Mouse (Mus musculus): Measurements from ENCODE around the gene Pparg. TPM values are rescaled to one million over a fixed set of nuclear protein-coding genes. Genes with fewer than 3 reads are reported as not detected.

Pparg gene
- polyA plus RNA-seq (2015; fragmentation: Nextera tagmentation; extraction: Ambion mirVana) = 6.3 and 6.4 TPM in 2 replicates

DNA sequence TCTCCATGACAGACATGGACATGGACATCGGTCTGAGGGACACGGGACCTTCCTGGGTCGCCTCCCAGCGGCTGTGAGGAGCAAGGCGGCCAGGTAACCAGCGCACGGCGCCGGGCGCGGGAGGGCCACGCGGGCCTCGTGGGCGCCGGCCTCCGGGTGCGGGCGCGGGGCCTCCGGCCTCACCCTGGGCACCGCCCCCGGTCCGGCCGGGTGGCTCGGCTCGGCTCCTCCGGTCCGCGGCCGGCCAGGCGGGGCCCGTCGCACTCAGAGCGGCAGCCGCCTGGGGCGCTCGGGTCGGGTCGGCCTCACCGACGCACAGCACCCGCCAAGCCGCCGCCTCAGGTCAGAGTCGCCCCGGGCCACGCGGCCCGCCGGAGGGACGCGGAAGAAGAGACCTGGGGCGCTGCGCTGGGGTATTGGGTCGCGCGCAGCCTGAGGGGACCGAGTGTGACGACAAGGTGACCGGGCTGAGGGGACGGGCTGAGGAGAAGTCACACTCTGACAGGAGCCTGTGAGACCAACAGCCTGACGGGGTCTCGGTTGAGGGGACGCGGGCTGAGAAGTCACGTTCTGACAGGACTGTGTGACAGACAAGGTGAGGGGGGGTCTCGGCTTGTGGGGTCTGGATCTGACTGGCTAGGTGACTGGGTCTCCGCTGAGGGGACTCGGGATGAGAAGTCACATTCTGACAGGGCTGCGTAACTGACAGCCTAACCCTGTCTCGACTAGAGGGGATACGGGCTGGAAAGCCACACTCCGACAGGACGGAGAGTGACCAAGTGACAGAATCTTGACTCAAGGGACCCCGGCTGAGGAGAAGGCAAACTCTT is at the start of gene Pparg:
Gene Pparg, plus strand, starts transcription at position 176 of the 830 bp plus-strand sequence.
- Histone ChIP-seq H3K4me1 (ENCODE audit: insufficient read depth, low read length) (peaks cover 10% of the 10 kb centered on the region), H3K27ac (ENCODE audit: low read length) (no peak within 1 kb of the TSS), H3K4me2 (replicated peaks; ENCODE audit: low read depth, low read length) (peak within 1 kb of the TSS; percentile 99), H3K9me3 (ENCODE audit: low read length) (peaks cover 6% of the 10 kb centered on the region; the same call in 1 of the 2 replicates), H3K27me3 (ENCODE audit: insufficient read depth, low read length) (peaks cover 7% of the 10 kb centered on the region; the same call in 1 of the 2 replicates), H3K9ac (replicated peaks; ENCODE audit: low read length) (peak within 1 kb of the TSS; percentile 79), H3K36me3 (ENCODE audit: insufficient read depth, low read length) (no peaks in the 10 kb centered on the region), H3K4me3 (ENCODE audit: low read length) (peak within 1 kb of the TSS; percentile 70)
- WGBS = under 1% methylated on average over 72 of the region's 76 CpGs
- ATAC-seq (ENCODE audit: low FRiP score, low TSS enrichment) = peak; percentile 89

DNA sequence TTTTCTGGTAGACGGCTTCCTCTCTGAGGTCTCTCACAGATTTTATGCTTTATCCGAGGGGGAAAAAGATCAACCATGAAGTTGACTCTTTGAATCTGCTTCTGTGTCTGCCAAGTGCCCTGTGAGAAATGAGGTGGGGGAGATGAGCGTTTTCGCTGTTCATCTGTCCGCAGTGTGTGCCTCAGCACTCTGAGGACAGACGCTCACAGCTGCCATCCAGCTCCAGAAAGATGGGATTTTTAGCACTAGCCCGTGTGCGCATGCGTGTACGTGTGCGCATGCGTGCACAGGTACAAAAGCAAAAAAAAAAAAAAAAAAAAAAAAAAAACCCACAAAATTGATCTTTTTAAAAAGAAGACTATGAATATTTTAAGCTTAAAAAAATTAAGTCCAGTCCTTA is 48.0 kb upstream of the Pparg start:
- Histone ChIP-seq H3K4me1 (ENCODE audit: insufficient read depth, low read length) (no peaks in the 10 kb centered on the region), H3K9me3 (ENCODE audit: low read length) (no peaks in the 10 kb centered on the region), H3K4me2 (replicated peaks; ENCODE audit: low read depth, low read length) (no peak overlapping the region), H3K4me3 (ENCODE audit: low read length) (no peak overlapping the region), H3K9ac (replicated peaks; ENCODE audit: low read length) (no peak overlapping the region), H3K27me3 (ENCODE audit: insufficient read depth, low read length) (no peaks in the 10 kb centered on the region), H3K27ac (ENCODE audit: low read length) (no peak overlapping the region), H3K36me3 (ENCODE audit: insufficient read depth, low read length) (no peaks in the 10 kb centered on the region)
- no peak for ATAC-seq (ENCODE audit: low FRiP score, low TSS enrichment)
- WGBS = 69% methylated on average over 12 of the region's 12 CpGs

DNA sequence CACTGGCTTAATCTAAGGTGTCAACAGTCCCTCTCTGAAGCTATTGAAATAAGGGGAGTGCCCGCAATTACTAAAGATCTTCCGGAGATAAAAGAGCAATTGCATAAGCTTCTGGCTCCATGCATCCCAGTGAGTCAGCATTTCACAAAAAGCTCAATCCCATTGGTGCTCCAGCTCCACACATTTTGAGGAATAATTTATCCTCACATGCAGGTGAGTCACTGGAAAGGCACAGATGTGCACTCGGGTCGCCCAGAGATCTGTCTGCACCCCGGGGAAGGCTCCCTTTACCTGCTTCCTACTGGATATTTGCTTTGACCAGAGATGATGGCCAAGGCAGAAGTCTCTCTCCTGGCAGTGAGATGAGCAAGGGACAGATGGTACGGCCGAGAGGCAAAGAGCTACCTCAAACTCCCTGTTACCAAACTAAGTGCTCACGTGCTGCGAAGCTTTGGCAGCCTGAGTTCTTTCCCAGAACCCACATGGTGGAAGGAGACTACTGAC is 47.5 kb upstream of the Pparg start:
- Histone ChIP-seq H3K4me2 (replicated peaks; ENCODE audit: low read depth, low read length) (no peak overlapping the region), H3K9ac (replicated peaks; ENCODE audit: low read length) (no peak overlapping the region), H3K27me3 (ENCODE audit: insufficient read depth, low read length) (no peaks in the 10 kb centered on the region), H3K9me3 (ENCODE audit: low read length) (no peaks in the 10 kb centered on the region), H3K4me3 (ENCODE audit: low read length) (no peak overlapping the region), H3K27ac (ENCODE audit: low read length) (no peak overlapping the region), H3K36me3 (ENCODE audit: insufficient read depth, low read length) (no peaks in the 10 kb centered on the region), H3K4me1 (ENCODE audit: insufficient read depth, low read length) (no peaks in the 10 kb centered on the region)
- no peak for ATAC-seq (ENCODE audit: low FRiP score, low TSS enrichment)
- WGBS = 51% methylated on average over 9 of the region's 9 CpGs

DNA sequence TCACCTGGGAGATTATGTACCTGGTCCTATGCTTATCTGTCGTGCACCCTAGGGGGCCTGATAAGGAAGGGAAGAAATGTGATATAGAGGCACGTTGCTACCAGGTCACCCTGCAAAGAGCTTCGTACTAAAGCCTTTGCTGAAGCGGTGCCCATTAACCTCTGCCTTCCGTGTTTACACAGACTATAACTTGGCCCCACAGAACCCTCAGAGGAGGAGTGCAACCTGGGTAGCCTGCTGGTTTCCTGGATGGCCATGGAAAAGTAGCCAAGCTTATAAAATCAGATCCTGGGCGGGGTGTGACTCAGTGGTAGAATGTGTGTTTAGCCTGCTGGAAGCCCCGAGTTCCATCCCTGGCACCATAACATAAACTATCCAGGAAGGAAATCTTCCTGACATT is 46.8 kb upstream of the Pparg start:
- Histone ChIP-seq H3K9me3 (ENCODE audit: low read length) (no peaks in the 10 kb centered on the region), H3K9ac (replicated peaks; ENCODE audit: low read length) (no peak overlapping the region), H3K36me3 (ENCODE audit: insufficient read depth, low read length) (no peaks in the 10 kb centered on the region), H3K4me2 (replicated peaks; ENCODE audit: low read depth, low read length) (no peak overlapping the region), H3K4me3 (ENCODE audit: low read length) (no peak overlapping the region), H3K27ac (ENCODE audit: low read length) (no peak overlapping the region), H3K4me1 (ENCODE audit: insufficient read depth, low read length) (no peaks in the 10 kb centered on the region), H3K27me3 (ENCODE audit: insufficient read depth, low read length) (no peaks in the 10 kb centered on the region)
- 31% methylated on average over 7 of the region's 7 CpGs for WGBS
- ATAC-seq (ENCODE audit: low FRiP score, low TSS enrichment) = no peak

DNA sequence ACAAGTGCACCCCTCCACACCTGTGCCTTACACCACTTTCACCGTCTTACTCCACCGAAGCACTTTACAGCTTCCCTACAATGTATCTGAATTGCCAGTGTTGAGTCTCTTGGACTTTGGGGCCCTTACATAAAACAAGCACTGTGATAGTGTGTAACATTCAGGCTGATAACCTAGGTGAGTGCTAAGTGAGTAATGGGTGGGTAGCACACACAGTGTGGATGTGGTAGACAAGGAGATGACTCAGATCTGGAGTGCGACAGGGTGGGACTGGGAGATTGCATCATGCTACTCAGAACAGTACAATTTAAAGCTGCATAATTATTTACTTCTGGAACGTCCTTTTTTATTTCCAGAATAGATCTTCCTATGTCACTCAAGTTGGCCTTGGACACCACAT is 45.0 kb upstream of the Pparg start:
- Histone ChIP-seq H3K27ac (ENCODE audit: low read length) (no peak overlapping the region), H3K36me3 (ENCODE audit: insufficient read depth, low read length) (no peaks in the 10 kb centered on the region), H3K4me1 (ENCODE audit: insufficient read depth, low read length) (no peaks in the 10 kb centered on the region), H3K9ac (replicated peaks; ENCODE audit: low read length) (no peak overlapping the region), H3K9me3 (ENCODE audit: low read length) (no peaks in the 10 kb centered on the region), H3K4me2 (replicated peaks; ENCODE audit: low read depth, low read length) (no peak overlapping the region), H3K4me3 (ENCODE audit: low read length) (no peak overlapping the region), H3K27me3 (ENCODE audit: insufficient read depth, low read length) (no peaks in the 10 kb centered on the region)
- ATAC-seq (ENCODE audit: low FRiP score, low TSS enrichment) = no peak
- 85% methylated on average over 4 of the region's 4 CpGs for WGBS

DNA sequence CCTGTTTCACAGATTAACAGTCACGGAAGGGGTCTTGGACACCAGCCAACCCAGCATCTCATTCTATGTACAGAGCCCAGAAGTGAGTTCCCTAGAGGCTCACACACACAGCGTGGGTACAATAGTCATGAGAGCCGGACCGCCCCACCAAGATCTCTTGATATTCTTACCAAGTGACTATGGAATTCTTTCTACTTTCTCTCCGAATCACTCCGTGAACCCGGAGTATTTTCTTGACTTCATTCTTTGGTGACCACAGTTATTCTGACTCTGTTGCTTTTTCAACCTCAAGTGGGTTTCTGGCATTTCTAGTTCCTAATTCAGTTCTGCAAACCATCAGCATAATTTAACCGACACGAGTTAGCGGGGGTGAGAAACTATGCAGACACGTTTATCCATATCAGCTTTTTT is 43.9 kb upstream of the Pparg start:
- Histone ChIP-seq H3K4me1 (ENCODE audit: insufficient read depth, low read length) (no peaks in the 10 kb centered on the region), H3K9me3 (ENCODE audit: low read length) (no peaks in the 10 kb centered on the region), H3K27me3 (ENCODE audit: insufficient read depth, low read length) (no peaks in the 10 kb centered on the region), H3K27ac (ENCODE audit: low read length) (no peak overlapping the region), H3K36me3 (ENCODE audit: insufficient read depth, low read length) (no peaks in the 10 kb centered on the region), H3K4me3 (ENCODE audit: low read length) (no peak overlapping the region), H3K9ac (replicated peaks; ENCODE audit: low read length) (no peak overlapping the region), H3K4me2 (replicated peaks; ENCODE audit: low read depth, low read length) (no peak overlapping the region)
- ATAC-seq (ENCODE audit: low FRiP score, low TSS enrichment) = no peak
- 77% methylated on average over 11 of the region's 11 CpGs for WGBS

DNA sequence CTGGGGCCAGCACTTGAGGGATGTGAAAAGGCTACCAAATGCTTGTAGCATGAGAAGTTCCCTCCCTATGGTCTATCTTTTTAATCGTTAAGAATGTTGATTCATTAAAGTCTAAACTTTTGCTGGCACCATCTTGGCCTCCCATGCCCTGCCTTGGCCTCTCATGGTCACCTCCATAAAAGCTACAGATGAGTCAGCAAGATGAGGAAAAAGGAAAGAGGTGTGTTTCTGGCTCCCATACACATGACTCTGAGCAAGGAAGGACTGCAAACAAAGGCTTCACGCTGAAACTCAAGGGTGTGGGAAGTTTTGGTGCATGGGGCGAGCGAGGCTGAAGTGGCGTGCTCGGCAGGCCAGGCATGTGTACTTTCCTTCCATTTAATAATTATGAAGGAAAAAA is 41.9 kb upstream of the Pparg start:
- no peaks in the 10 kb centered on the region for H3K27me3 ChIP-seq (ENCODE audit: insufficient read depth, low read length)
- H3K4me3 ChIP-seq (ENCODE audit: low read length) = no peak overlapping the region
- 90% methylated on average over 6 of the region's 6 CpGs for WGBS
- H3K9ac ChIP-seq (replicated peaks; ENCODE audit: low read length) = no peak overlapping the region
- no peak for ATAC-seq (ENCODE audit: low FRiP score, low TSS enrichment)
- H3K4me1 ChIP-seq (ENCODE audit: insufficient read depth, low read length) = no peaks in the 10 kb centered on the region
- H3K9me3 ChIP-seq (ENCODE audit: low read length) = no peaks in the 10 kb centered on the region
- H3K27ac ChIP-seq (ENCODE audit: low read length) = no peak overlapping the region
- no peaks in the 10 kb centered on the region for H3K36me3 ChIP-seq (ENCODE audit: insufficient read depth, low read length)
- no peak overlapping the region for H3K4me2 ChIP-seq (replicated peaks; ENCODE audit: low read depth, low read length)

DNA sequence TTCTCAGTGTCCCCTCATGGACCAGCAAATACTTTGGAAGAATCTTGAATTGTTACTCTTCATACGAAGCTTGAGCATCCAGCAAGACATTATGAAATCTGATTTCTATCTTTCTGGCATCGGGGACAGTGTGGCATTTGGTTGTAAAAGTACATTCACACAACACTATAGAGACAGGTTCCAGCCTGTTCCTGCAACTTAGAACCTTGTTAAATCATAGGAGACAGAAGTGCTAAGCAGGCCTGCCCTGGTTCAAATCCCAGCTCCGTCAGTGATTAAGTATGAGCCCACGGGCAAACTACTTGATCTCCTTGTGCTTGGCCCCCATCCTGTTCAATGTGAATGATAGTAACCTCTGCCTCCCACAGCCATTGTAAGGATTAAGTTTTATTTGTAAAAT is 41.1 kb upstream of the Pparg start:
- H3K9ac ChIP-seq (replicated peaks; ENCODE audit: low read length) = no peak overlapping the region
- H3K36me3 ChIP-seq (ENCODE audit: insufficient read depth, low read length) = no peaks in the 10 kb centered on the region
- no peak overlapping the region for H3K27ac ChIP-seq (ENCODE audit: low read length)
- ATAC-seq (ENCODE audit: low FRiP score, low TSS enrichment) = no peak
- 78% methylated on average over 4 of the region's 4 CpGs for whole genome bisulfite sequencing
- no peaks in the 10 kb centered on the region for H3K27me3 ChIP-seq (ENCODE audit: insufficient read depth, low read length)
- no peak overlapping the region for H3K4me2 ChIP-seq (replicated peaks; ENCODE audit: low read depth, low read length)
- no peak overlapping the region for H3K4me3 ChIP-seq (ENCODE audit: low read length)
- no peaks in the 10 kb centered on the region for H3K4me1 ChIP-seq (ENCODE audit: insufficient read depth, low read length)
- H3K9me3 ChIP-seq (ENCODE audit: low read length) = no peaks in the 10 kb centered on the region

DNA sequence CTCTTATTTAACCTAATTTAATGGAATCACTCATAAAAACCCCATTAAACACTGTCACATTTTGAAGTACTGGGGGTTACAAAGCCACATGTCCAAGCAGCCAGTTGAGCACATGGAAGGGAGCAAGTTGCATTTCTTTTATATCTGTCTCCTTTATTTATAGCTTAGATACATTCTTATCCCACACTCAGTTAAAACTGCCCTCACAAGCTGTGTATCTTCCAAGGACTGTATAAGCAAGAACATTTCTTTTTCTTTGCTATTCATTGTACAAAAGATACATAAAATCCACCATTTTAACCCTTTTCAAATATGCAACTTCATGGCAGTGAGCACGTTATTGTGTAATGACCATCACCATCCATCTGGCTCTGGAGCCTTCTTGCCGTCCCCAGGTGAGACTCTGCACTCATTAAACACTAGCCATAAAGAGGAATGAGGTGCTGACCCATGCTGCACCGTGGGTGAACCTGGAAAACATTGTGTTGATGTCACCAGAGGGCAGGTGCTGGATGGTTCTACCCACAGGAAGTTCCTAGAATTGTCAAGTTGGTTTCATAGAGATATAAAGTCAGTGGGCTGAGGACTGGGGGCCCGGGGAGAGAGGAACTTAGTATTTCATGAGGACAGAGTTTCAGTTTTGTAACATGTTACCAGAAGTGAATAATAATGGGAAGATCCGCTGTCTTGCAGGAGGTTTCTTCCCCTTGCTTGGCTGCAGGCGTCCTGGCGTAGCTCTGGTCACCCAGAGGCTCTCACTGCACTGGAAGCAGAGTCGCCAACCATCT is 39.6 kb upstream of the Pparg start:
- ATAC-seq (ENCODE audit: low FRiP score, low TSS enrichment) = no peak
- 74% methylated on average over 8 of the region's 8 CpGs for WGBS
- Histone ChIP-seq H3K27ac (ENCODE audit: low read length) (no peak overlapping the region), H3K9me3 (ENCODE audit: low read length) (no peaks in the 10 kb centered on the region), H3K4me1 (ENCODE audit: insufficient read depth, low read length) (no peaks in the 10 kb centered on the region), H3K4me2 (replicated peaks; ENCODE audit: low read depth, low read length) (no peak overlapping the region), H3K27me3 (ENCODE audit: insufficient read depth, low read length) (no peaks in the 10 kb centered on the region), H3K9ac (replicated peaks; ENCODE audit: low read length) (no peak overlapping the region), H3K4me3 (ENCODE audit: low read length) (no peak overlapping the region), H3K36me3 (ENCODE audit: insufficient read depth, low read length) (no peaks in the 10 kb centered on the region)
